Mouse (Mus musculus): ENCODE data around the gene Akt3.

Gene Akt3

DNA sequence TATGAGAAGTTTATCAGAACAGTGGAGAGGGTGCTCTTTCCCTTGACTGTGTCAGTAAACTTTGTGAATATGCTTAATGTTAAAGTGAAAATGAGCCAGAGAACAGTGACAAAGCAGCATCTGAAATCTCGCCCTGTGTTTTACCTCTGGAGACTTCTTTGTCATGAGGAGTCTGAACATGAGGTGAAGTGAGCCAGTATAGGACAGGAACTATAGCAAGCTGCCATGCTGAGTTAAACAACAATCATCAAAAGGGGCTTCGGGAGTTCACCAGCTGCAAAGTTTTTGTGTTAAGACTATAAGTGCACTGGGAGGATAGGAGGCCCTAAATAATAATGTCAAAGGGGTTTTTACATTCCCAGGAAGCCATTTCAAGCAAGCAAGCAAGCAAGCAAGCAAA, 71.3 kb downstream of the Akt3 start:
- DNase-seq = no peak

DNA sequence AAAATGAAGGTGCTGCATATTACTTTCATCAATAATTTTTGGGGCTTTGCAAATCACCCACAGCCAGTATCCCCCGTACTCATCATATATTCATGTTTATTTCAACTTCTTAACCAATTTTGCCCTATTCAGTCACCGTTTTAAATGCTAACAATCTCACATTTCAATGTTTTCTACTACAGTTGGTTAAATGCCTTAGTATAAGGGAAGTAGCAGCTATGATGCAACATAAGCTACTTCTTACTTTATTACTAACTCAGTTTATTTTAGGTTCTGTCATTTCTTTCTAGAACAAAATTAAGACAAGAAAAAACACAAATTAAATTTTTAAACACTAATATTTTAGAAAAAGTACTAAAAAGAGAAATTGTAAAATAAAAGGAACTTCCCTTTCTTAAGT, 78.4 kb downstream of the Akt3 start:
- DNase-seq = no peak

GRCm38 (mm10) chr1:177175436-177175835, 82.6 kb downstream of the Akt3 start:
- DNase-seq = no peak

- no peak for DNase-seq
Observed at GRCm38 (mm10) chr1:177171300-177171699, 86.7 kb downstream of the Akt3 start.

DNA sequence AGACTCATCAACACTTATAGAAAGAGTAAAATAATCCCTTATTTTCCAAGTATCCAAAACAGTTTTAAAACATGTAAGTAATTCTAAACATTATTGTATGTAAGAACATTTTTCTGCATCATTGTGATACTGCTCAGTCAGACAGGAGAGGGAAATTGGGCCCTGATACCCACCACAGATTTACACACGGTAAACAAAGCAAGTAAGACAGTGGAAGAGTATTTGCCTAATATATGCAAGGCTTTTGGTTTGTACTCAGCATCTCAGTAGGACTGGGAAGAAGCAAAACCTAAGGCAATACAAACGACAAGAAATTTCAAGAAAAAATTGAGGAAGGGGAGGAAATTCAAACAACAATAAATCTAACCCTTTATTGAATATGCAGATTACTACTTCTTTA, 92.2 kb downstream of the Akt3 start:
- DNase-seq = no peak

- DNase-seq = no peak
Observed at GRCm38 (mm10) chr1:177165336-177165735, 92.7 kb downstream of the Akt3 start.

DNA sequence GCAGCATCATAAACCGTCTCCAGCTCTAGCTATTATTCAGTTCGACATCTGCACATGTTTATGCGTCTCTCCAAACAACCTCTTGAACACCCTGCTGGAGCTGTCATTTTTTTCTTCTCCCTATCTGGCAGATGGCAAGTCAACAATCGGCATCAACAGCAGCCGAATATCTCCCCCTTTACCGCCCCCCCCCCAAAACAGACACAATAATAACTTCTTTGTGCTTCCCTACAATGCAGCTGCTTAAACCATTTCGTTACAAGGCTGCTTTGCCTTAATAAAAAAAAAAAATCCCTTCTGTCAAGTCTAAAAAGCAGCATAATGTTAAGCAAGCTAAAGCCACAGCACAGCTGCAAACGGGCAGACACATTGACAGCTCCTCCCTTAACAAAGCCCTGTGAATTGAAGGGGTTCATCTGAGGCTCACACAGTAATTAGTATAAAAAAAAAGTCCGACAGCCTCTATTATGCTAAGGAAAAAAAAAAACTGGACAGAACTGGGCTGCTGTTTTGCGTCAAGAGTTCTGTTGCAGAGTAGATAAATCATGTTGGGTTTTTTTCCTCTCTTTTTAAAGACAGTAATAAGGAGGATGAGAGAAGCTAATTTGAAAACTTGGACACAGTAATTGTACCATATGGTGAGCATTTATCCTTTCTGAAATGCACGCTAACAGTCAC, 107.5 kb downstream of the Akt3 start:
- DNase-seq = no peak

DNA sequence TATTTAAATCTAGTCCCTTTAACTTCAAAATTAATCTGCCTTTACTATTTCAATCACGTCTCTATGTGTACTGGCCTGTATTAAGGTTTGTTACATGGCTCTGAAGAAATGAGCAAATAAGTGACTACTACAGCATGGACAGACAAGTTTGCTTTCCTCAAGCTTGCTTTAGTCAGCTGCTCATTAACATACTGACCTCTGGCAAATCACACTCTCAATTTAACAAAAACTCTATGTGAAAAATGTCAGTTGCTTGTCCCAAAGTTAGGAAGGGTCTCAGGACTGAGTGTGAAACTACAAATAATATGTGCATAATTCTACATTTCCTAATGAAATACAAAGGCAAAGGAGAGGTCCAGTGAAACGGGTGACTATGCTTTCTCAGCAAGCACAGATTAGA, 109.3 kb downstream of the Akt3 start:
- DNase-seq = no peak

DNA sequence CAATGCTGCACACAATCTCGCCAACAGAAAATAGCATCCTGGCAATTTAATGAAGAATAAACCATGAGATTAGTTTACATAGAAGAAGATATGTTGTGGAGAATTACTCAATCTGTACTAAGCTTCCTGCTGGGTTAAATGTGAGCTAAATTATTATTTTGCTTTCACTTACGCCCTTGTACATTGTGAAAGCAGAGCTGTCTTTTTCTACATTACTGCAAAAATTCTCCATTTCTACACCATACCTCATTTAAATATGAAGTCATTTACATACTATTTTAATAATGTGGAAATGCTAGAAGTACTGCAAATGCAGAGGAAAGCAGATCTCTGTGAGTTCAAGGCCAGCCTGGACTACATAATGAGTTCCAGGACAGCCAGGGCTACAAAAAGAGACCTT, 116.5 kb downstream of the Akt3 start:
- DNase-seq = no peak

DNA sequence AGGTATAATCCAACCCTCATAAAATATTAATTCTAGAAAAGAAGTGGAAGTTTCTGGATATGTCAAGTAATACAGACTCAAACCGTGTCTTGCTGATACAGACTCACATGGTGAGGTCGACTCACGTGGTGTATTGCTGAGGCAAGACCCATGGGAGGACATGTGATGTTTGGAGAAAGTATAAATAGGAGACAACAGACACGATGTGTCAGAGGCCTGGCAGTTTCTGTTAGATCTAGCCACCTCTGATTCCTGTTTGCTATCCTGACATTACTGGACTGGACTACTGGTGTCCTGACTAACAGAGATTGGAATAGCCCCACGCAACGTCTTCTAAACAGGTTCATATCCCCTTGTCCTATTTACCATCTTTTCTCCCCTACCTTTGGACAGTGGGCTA, 118.4 kb downstream of the Akt3 start:
- DNase-seq = no peak

DNA sequence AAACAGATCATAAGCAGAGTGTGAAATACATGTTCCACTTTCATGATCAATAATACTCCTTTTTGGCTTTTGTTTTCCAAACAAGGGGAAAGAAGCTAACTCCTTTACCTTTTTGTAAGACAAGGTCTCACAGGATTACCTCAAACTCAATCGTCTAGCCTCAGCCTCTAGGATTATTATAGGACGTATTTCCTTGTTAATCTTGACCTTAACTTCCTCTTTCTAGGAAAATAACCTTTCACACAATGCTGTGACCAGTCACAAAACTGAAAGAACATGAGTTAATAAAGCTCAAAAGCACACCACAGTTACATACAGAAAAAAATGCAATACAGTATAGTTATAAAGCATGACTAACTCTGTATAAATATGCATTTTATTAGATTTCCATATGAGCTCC, 126.5 kb downstream of the Akt3 start:
- no peak for DNase-seq

- no peak for DNase-seq
Observed at GRCm38 (mm10) chr1:177126674-177127073, 131.3 kb downstream of the Akt3 start.

- DNase-seq = no peak
Observed at GRCm38 (mm10) chr1:177110665-177111271, 147.2 kb downstream of the Akt3 start.

DNA sequence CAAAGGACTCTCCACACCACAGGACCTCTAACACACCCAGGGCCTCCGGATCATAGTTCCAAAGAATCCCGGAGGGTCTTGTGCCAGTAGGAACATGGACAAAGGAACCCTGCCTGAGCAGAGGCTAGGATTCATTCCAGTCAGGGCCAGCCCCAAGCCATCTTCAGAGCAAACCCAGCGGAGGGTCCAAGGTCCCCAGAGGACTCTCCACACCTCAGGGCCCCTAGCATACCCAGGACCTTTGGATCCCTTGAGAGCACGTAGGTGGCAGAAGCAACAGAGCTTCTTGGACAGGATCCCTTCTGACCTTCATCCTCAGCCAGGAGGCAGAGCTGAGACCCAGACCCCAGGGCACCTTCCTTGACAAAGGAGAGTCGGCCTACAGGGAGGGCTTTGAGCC, 167.5 kb downstream of the Akt3 start:
- no peak for DNase-seq

GRCm38 (mm10) chr1:177089515-177089914, 168.5 kb downstream of the Akt3 start:
- no peak for DNase-seq

DNA sequence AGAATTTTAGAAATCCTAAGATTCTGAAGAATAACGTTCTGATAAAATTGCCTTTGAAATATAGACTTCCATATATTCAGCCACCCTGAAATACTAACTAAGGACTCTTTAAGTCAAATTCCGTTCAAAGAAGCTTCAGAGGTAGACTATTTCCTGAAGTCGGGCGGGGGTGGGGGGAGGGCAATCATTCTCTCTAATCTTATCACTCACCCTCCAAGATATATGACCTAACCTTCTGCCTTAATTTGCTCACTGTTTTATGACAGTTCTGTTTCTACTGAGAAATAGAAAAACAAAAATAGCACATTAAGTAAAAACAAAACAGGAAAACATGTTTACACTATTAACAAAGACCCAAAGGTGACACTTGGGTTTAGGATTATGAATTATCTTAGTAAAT, 169.0 kb downstream of the Akt3 start:
- no peak for DNase-seq

GRCm38 (mm10) chr1:177081957-177082645, 175.9 kb downstream of the Akt3 start:
- DNase-seq = no peak

DNA sequence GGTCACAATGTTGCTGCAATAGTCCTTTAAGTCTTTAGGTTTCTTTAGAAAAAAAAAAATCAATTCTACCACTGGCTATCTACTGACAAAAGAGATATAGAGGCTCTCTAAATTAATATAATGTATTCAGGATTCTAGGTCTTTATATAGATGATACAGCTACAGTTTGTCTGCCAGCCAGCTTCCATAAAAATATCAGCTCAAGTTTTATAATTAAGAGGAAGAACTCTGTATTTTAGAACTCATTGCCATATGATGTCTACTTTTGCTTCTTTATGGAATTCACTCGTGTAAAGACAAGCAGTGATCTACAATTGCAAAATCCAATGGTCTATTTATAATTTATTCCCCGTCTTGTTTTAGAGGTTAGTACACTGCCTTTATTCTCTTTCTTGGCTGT, 188.8 kb downstream of the Akt3 start:
- DNase-seq = no peak

- no peak for DNase-seq
Observed at GRCm38 (mm10) chr1:177067123-177067646, 190.8 kb downstream of the Akt3 start.

GRCm38 (mm10) chr1:177065732-177066131, 192.3 kb downstream of the Akt3 start:
- no peak for DNase-seq

GRCm38 (mm10) chr1:177061761-177062160, 196.2 kb downstream of the Akt3 start:
- DNase-seq = no peak

DNA sequence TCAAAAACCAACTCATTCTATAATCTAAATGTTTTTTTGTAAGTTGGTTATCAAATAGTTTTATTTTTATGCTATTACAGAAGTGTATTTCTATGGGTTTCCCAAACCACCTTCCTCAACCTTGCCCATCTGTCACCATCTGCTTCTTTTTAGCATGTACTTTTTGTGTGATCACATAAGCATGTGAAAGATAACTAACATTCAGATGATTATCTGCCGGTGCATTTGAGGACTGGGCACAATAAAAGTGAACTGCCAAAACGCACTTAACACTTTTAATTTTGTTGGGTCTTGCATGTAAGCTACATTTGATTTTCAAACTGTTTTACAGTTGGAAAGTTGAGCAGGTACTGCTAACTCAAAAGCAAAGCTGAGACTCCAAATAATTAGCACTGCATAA, 203.1 kb downstream of the Akt3 start:
- DNase-seq = no peak

- DNase-seq = no peak
Observed at GRCm38 (mm10) chr1:177051366-177051963, 206.5 kb downstream of the Akt3 start.

GRCm38 (mm10) chr1:177048773-177049172, 209.2 kb downstream of the Akt3 start:
- no peak for DNase-seq
